Mouse (Mus musculus): ENCODE results near the gene Igf1r. TPM values are rescaled to one million over a fixed set of nuclear protein-coding genes. Genes with fewer than 3 reads are reported as not detected.

Gene Igf1r
- polyA plus RNA-seq, 2 experiments from 2014 or later, result 20.0 to 30.4 TPM

DNA sequence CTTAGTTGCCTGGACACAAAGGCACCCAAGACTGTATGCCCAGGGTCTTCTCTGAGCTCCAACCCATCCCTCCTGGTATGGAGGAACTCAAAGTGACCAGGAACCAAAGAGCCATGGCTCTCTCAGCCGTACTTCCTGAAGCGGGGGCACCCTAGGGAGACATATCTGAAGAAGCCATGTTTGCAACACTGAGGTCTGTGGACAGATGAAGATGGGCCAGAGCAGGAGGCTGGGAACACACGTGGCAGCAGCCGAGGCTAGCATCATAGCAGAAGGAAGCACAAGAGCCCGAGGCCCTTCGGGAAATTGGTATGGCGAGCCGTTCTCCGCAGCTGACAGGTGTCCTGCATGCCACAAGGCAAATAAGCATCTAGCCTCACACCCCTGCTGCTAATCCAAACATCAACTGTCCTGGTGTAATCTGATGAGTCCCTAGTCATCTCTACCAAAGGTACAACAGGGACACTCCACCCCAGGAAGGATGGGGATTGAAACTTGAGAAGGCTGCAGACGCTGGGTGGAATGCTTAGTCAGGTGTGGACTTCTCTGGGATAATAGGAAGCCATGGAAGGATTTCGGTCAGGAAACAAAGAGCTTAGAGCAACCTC is 286.7 kb downstream of the Igf1r start:
- ATAC-seq, result no peak

DNA sequence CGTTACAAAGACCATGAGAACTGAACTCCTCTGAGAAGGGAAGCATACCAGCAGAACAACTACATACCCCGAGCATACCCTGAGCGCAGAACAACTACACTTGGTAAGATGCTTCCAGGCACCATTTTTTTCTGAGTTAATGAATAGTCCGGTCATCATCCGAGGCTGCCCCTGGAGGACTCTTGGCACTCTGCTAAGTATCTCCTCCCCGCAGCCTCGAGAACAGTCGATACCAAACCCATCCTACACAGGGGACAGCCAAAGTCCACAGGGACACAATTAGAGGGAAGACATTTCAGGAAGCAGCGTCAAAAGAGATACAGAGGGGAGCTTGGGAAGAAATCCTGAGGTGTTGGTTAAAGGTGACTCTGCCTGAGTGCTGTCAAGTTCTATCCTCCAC is 288.6 kb downstream of the Igf1r start:
- no peak for ATAC-seq

DNA sequence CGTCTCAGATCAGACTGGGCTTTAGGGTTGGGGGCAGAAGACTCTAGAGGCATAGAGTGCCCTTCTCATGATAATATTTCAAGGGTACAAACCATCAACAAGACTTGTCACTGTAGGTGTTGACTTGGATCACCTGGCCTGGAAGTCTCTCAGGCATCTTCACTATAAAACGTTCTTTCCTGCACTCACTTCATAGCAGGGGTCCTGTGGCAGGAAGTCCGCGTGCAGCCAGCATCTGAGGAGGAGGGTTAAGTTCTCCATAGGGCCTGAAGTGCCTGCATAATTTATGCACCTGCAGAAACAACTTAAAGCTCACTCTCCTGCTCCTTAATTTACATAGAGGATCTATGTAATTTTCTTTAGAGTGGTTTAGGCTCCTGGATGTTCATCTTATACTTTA is 293.1 kb downstream of the Igf1r start:
- no peak for ATAC-seq

DNA sequence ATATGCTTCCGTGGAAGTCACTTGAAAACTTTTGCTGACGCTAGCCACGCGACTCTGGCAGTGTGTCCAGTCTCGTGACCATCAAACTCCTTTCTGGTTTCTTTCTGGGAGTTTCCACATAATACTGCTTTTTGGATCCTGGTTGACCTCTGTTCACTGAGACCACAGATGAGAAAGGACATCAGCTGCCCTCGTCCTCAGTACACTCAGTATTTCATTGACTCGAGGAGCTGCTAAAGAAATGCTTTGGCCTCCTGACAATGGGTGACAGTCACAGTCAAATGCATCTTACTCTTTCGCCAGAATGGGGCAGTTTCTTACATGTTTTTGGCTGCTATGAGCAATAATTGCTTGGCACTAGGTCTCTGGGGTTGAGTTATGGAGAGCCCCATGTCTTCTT is 293.6 kb downstream of the Igf1r start:
- ATAC-seq, result no peak

DNA sequence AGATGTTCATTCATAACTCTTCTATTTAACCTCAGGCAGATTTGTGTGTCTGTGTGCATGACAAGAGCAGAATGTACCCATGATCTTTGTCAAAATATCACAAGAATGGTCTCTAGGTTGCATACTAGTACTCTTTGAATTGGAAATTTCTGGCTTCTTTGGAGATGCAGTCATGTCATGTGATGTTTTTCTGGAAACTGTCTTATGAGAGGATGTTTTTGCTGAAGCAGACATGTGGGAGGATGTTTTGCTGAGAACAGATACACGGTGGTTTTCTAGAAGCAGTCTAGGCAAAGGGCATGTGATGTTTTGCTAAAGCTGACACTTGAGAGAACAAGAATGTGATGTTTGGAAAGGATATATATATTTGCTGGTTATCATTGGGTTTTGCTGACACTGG is 297.8 kb downstream of the Igf1r start:
- ATAC-seq, result peak; percentile 88

DNA sequence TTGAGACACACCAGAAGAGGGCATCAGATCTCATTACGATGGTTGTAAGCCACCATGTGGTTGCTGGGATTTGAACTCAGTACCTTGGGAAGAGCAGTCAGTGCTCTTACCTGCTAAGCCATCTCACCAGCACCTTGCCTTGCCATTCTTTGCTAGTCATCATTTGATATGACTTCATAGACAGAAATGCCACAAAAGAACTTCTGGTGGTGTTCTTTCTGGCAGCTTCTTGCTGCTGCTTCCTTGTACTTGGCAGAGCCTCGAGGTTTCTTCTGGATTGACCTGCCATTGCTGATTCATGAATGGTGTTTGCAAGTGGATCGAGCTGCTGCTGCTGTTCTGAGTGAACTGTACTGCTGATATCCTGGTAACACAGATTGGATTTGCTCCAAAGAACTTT is 298.3 kb downstream of the Igf1r start:
- ATAC-seq, result no peak

DNA sequence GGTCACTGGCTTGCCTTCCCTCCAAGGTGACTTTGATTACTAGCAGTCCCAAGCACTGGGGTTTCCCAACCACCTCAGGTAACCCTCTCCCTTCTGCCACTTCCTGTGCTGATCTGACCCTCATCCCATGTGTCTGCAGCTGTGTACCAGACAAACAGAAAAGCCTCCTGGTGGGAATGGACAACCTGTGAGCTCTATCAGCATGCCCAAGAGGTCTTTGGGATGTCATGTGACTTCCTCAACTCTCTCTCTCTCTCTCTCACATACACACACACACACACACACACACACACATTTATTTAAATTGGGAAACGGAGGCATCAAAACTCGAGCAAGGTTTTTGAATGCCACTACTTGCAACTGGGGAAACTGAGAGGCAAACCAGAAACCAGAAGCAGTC is 305.1 kb downstream of the Igf1r start:
- peak; percentile 67 for ATAC-seq

DNA sequence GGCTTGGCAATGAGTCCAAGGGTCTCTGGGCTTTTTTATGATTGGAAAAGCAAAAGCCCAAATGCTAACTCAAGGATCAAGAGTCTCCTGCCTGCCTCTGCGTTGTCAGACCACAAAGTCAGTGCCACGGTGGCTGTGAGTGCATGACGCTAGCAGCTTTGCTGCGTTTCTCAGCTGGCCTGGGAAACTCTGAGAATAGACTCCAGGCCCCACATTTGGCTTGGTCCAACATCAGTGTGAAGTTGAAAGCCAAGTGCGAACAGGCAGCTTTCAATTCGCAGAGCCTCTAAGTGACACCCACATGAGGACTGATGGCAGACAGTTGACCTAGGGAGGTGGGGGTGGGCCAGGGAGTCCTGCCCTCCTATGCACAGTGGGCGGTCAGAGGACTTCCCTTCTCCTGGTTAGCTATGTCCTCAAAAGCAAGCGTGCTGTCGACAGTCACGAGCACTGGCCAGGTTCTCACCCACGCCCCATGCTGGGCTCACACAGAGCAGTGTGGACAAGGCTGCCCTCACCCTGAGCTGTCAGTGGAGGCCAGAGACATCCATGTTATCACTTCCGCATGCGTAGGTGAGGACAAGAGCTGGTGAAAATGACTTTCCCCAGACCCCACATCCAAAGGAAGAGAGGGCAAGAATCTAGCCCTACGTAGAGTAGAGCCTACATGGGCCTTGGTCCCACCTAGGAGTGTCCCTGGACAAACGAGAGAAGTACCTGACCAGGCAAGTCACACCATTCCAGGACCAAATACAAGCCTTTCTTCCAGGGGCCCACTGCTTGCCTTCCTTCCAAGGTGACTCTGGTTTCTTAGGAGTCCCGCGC is 305.9 kb downstream of the Igf1r start:
- ATAC-seq, result peak; percentile 30

DNA sequence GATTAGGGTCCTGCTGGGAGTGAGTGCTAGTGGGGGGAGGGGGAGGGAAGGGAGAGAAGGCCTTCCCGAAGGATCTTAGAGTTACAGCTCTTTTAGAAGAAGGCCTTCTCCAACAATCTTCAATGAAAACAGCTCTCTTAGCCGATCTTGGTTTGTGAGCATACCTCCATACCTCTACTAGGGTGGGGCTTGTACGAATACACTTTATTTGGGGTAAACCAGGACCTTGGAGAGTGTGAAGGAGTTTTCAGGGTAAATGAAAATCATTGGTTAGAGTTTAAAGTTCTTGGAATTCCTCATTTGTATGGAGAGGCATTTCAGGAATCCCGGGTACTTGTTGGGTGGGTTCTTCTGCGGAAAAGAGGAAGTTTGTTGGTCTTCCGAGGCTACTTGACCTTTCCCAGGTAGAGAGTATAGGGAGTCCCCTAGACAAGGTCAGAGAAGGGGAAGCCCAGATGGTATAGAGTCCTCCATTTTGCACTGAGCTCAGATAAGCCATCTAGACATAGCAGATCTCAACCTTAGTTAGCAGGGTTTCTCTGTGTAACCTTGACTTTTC is 307.0 kb downstream of the Igf1r start:
- no peak for ATAC-seq

DNA sequence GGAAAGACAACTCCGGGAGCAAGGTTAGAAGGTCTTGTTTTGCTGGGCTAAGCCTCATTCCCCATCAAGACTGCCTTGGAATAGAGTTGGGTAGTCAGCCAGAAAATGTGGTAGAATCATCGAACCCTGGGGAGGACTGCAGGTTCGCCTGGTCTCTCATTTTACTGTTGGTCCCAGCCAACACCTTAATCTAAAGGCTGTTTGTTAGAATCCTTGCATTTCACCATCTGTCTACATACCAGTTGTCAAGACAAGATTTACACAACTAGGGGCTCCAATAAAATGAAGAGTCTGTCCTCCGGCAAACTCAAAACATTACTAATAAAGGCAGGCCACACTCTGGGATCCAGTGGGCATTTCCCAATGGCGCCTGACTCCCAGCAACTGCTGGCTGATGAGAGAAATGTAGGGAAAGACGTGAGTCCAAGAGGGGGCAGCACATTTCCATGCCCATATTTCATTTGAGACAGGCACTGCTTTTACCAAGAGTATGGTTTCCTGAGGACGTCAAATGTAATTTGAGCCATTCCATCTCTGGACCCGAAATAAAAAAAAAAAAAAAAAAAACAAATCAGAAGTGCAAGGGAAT is 310.1 kb downstream of the Igf1r start:
- no peak for ATAC-seq

DNA sequence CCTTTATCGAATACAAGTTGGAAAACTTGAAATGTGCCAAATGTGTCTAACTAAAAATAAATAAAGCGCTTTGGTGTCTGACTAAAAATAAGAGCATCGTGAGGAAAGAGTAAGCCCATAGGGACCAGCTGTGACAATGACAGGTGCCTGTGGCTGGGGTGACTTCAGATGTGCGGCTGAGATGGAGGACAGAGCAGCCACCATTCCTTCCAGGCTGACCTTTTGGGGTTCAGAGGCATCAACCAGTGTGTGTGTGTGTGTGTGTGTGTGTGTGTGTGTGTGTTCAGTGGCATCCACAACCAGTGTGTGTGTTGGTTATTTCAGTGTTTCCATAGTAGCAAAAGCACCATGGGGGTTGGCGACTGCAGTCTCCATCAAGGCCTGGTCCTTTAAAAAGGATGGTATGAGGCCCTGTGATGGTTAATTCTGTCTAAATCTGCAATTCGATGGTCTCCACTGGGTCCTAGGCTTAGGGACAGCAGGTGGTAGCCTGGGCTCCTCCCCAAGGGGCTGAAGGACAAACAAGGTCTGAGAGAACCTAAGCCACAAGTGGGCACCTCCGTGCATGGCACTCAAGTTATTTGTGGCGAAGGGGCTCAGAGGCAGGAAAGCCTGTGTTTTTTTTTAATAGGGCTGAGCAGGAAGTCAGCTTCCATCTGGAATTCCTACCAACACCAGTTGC is 310.9 kb downstream of the Igf1r start:
- peak; percentile 27 for ATAC-seq

DNA sequence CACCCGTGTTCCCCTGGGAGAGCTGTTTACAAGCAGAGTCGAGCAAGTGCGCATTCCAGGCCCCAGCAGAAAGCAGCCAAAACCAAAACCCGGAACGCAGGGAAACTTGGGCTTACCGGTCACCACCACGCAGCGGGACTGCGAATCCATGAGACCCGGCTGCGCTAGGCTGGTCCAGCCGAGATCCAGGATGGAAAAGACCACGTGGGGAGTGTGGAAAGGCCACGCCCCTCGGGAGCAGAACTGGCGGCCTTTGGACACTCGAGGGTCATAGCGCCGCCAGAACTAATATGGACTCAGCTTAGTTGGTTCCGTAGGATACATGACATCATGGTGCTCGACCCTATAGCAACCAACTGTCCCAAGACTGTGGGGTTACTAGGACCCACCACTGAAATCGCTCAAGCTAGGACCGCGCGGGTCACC is 311.4 kb downstream of the Igf1r start, which contains the start of gene Pgpep1l:
Gene Pgpep1l, minus strand, starts transcription at position 206 of the 426 bp plus-strand sequence.
- ATAC-seq, result peak; percentile 11

DNA sequence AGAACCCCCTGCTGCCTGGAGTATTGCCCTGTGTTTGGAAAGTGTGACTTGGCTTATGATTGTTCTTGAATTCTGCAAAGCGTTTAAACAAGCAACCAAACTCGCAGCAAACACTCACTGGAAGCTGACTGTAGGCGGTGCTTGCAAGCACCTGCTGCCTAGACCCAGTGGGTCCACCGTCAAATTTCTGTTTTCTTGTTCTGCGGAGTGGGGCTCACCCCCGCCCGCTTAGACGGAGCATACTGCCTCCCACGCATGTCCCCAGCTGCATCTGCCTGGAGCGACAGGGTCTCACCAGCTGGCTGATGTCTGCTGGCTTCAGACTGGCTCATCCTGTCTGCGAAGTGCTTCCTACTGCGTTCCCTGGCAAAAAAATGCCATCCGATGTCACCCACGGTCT is 311.9 kb downstream of the Igf1r start:
- ATAC-seq, result peak; percentile 86

DNA sequence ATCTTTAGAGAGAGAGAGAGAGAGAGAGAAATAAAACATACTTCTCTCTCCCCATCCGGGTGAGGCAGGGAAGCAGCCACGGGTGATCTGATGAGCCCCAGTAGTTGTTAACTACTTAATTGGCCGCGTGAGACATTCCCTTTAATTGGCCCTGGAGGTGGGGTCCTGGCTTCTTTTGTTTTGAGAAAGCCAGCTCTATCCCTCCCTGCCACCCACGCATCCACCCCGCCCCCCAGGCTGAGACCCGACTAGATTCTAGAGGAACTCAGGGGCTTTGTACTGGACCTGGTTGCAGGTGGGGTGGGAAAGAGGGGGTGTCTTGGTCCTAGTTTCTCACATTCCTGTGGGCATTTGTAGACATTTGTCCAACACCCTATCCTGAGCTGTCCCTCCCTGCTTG is 312.8 kb downstream of the Igf1r start:
- no peak for ATAC-seq

DNA sequence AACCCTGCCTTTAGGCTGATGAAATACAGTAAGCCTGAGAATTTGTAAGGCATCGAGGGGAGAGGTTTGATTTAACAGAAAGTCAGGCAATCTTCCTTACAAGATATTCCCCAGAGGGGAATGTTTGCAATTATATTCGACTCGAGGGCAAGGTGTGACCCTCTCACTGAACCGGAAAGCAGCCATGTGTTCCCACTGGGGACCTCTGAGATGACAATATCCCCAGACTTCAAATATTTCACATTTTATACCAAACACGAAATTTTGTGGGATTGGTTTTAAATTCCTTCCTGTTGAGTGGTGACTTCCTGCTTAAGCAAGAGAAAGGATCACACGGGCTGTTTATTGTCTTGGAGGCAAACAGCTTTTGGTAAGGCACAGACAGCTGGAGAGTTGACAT is 314.1 kb downstream of the Igf1r start:
- no peak for ATAC-seq

DNA sequence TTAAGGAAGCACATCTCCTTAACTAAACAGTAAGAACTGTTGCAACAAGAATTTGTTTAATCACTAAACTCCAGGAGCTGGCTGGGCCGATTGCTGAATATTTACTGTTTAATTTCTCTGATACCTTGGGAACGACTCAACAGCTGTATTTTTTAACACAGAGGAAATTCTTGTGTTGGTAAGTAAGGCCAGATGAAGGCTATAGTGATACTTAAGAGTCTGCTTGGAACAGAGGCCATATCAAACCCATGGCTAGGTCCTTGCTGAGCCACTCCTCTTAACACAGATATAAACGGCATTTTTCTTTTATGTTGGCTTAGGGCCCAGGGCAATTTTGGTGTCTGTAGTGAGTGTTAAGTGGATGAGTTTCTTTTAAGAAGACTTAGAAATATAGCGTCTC is 317.9 kb downstream of the Igf1r start:
- ATAC-seq, result no peak

DNA sequence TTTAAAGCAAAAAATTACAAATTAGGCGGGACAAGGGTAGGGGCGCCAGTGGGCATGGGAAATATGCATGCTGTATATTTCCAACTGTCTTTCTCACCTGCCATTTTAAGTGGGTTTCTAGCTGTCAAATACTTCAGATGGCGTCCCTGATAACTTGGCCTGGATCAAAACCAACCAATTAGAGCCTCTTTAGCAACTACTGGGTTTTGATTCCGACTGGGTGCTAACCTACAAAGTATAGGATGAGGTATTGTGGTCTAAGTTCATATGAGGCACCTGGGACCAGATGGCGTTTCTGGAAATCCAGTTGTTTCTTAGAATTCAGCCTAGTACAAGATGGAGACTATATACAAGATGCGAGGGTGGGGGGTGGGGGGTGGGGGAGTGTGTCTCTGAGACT is 319.2 kb downstream of the Igf1r start:
- ATAC-seq, result no peak

DNA sequence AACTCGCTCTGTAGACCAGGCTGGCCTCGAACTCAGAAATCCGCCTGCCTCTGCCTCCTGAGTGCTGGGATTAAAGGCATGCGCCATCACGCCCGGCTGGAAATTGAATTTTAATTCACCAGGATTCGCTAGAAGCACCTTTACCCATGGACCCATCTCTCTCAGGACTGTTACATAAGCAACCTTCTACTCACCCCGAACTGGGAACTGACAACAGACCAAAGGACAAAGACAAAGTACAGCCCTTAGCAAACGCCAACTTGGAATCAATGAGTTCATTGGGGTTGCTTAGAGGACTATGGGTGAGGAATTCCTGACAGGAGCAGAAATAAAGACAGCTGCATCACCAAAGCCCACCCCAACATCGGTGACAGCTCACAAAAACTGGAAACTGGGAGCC is 320.0 kb downstream of the Igf1r start:
- no peak for ATAC-seq

DNA sequence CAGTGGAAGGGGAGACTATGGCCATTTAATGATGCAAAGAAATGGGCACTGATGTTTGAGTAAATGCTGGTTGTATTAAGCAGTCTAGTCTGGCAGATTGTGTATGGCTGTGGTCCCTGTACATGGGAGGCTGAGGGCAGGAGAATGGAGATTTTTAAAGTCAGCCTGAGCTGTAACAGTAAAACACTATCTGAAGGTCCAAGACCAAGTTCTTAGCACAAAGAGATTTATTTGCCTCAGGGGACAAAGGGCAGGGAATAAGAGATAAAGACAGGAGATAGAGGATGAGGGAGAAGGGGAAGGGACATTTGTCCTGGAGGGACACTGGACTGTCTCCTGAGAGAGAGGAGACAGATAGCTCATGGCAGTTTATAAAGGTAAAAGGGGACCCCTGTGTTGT is 320.9 kb downstream of the Igf1r start, which contains the start of gene Fam169b:
Gene Fam169b, plus strand, starts transcription at position 325 of the 400 bp plus-strand sequence.
- no peak for ATAC-seq

DNA sequence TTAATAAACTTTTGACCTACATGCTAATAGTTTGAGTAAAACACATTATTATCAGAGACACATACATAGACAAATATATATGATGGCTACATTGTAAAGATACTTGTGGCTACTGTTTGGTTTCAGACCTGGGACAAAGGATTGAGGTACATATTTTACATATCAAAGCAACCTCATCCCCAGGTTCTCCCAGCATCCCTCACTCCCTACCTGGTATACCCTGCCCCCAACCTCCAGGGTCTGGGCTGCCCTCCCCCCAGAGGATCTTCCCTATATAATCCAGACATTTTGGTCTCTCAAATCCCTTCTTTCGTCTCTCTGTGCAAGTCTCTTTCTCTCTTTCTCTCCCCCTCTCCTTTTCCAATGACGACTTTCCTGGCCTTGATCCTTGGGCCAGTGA is 321.6 kb downstream of the Igf1r start:
- no peak for ATAC-seq

DNA sequence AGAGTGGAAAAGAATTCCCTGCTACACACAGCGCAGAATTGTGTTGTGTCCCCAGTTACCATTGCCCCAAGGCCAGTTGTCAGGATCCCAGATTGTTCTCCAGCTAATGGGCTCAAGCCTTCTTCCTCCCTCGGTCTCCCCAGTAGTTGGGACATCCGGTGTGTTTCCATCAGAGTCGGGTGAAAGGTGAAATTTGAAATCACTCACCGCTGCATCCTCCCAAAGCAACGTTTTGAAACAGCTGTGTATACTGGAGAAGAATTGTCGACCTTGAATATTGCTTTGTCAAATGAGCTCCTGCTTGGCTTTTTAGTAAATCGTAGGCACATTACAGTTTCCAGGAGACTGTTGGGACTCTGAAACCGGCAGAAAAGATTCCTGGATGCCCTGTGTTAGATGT is 322.3 kb downstream of the Igf1r start:
- ATAC-seq, result peak; percentile 9

DNA sequence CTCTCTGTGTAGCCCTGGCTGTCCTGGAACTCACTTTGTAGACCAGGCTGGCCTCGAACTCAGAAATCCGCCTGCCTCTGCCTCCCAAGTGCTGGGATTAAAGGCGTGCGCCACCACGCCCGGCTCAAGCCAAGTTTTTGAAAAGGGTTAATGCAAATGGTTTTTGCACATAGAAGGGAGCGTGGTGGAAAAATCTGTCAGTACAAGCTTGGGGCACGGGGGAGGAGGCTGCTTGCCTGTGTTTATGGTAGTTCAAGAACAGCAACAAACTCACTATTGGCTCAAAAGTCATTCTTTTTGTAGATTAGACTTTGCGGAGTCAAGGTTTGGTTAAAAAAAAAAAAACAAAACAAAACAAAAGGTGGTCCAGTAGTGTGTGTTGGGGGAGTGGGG is 322.8 kb downstream of the Igf1r start:
- ATAC-seq, result peak; percentile 32
